Mouse (Mus musculus) ovary, postnatal 10 days (tissue): Measurements from ENCODE around the gene Rhod.
"Not testable (repeated sequence)": the region's sequence is repeated elsewhere in the genome, so short reads cannot be mapped to it uniquely, and the experiment has no call there.

Experiments used
- DNase-seq: peaks from one replicate; pipeline ENCODE4 v3.0.0; 2022; ENCODE audit warnings: low spot score

Rhod gene

DNA sequence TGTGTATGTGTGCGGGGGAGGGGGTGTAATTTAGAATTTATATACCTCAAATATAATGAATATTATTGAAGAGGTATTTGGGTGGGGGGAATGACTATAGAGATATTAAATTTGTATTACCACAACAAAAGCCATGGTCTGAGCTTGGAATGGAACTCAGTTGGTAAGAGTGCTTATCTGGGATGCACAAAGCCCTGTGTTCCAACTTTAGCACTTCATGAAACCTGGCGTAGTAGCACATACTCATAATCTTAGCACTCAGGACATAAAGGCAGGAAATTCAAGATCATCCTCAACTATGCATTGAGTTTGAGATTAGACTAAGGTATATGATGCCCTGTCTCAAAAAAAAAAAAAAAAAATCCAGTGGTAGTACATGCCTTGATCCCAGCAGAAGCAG is 34.4 kb downstream of the Rhod start:
- no peak for DNase-seq

DNA sequence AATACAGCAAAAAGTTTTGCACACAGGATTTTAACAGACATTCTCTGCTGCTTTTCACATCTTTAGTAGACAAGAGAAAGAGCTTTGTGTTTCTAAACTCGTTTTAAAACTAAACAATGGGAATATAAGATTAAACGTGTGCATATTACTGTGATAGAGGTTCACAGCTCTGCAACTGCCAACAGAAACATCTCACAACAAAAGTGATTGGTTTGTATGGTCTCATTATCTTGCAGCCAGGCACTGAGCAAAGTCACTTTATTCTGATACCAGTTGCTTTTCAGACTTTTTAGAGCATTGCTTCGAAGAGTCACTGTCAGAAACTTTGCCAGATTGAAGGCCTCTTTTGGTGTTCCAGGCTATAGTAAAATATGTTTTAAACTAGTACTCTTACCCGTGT is 40.3 kb downstream of the Rhod start:
- no peak for DNase-seq

GRCm38 (mm10) chr19:4398630-4398948 is 40.6 kb downstream of the Rhod start:
- no peak for DNase-seq

DNA sequence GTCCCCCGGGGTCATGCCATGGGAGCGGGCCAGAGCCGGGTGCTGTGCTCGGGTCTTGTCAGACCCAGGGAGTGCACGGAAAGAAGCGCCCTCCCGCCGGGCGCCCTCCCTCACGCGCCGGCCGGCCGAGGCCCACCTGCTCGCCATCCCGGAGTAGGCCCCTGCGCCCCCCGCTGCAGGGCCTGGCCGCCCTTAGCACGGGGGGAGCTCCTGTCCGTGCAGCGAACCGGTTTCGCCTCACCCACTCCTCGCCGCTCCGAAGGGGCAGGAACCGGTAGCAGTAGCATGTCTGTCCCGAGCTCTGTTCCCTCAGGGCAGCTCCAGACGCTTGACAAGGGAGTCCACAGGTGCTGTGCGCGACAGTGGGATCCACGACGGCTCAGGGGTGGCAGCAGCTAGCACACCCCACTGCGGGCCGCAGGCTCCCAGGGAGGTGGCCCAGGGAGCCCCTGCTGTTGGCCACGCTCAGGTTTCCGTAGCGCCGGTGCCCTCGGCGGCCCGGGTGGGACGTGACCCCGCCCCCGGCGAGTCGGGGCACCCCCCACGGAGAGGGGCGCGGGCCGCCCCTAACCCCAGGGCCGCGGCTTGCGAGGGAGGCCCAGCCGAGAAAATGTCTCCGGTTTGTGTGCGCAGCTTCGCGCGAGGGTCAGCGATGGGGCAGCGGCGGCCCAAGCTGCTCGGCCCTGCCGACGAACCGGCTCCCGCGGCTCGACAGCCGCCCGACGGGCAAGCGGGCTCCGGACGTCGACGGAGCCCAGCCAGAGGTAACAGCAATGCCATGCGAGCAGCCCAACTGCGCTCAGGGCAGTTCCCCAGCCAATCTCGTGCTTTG is 41.2 kb downstream of the Rhod start, which contains the start of gene Kdm2a:
Gene Kdm2a (minus strand): TSS at position 488 of the 832 bp plus-strand sequence.
- peak; percentile 74 for DNase-seq

DNA sequence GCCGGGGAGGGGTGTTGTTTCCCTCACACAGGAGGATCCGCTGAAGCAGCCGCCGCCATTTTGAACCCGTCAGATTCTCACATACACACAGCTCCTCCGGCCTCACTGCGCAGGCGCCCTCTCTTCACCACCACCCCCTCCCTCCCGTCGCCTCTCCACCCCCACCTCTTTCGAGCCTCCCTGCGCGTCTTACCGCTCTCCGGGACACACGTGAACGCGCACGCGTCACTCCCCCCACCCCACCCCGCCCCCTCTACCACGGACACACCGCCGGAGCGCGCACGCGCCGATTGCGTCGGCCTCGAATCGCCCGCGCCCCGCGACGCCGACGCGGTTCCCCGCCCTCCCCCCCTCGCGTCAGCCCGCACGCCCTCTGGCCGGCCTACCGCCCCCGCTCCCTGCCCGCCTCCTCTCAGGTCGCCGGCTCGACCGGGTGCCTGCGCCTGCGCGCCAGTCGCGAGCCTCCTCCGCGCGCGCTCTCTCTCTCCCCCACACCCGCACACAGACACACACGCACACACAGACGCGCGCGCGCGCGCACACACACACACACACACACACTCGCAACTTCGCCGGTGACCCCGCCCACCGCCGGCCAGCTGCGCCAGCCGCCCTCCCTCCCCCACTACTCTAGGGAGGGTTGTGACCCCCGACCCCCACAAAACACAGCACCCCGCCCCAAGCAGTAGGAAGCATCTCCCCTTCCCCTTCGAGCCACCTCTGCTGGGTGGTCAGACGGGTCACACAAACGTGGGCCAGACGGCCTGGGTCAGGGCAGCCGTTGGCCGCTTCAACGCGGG is 42.0 kb downstream of the Rhod start:
- peak; percentile 70 for DNase-seq

- peak; percentile 27 for DNase-seq
Observed at GRCm38 (mm10) chr19:4396081-4396997, 42.9 kb downstream of the Rhod start.

GRCm38 (mm10) chr19:4387276-4387675 is 52.0 kb downstream of the Rhod start:
- DNase-seq = no peak

- DNase-seq = no peak
Observed at GRCm38 (mm10) chr19:4385026-4385425, 54.2 kb downstream of the Rhod start.

- no peak for DNase-seq
Observed at GRCm38 (mm10) chr19:4384322-4384721, 54.9 kb downstream of the Rhod start.

- DNase-seq = no peak
Observed at GRCm38 (mm10) chr19:4383306-4383705, 55.9 kb downstream of the Rhod start.

DNA sequence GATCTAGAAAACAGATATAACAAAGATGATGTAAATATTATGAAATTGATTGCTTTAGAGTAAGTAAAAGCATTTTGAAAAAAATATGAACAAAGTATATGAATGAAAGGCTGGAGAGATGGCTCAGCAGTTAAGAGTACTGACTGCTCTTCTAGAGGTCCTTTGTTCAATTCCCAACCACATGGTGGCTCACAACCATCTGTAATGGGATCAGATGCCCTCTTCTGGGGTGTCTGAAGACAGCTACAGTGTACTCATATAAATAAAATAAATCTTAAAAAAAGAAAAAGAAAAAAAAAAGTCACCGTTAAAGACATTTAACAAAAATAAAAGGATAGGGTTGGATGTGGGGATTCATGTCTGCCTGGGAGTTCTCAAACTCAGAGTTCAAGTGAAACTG is 56.9 kb downstream of the Rhod start:
- DNase-seq = not testable (repeated sequence)
